Mouse (Mus musculus) heart, embryonic 16.5 days (tissue): ENCODE data around the gene Spg20. TPM values are rescaled to one million over a fixed set of nuclear protein-coding genes. Genes with fewer than 3 reads are reported as not detected.

Experiments used
- ATAC-seq: fragments of 200-750 bp; cut with Nextera tagmentation; replicated peaks from 2 replicates; pipeline ENCODE4 v1.8.0; 2017; ENCODE audit warnings: moderate number of reproducible peaks; ENCODE audit not compliant: insufficient read depth, low FRiP score; ENCODE audit errors: extremely low read depth
- H3K27ac ChIP-seq: fragments of 300-500 bp; sonication (generic); 2 replicates; pipeline ENCODE4 v1.5.1; 2014; ENCODE audit warnings: mild to moderate bottlenecking, low read length, control low read depth, moderate library complexity
- H3K27me3 ChIP-seq: fragments of 300-500 bp; sonication (generic); 2 replicates; pipeline ENCODE4 v1.6.1; 2014; ENCODE audit warnings: low read length, mixed read lengths; ENCODE audit not compliant: control insufficient read depth, insufficient read depth
- H3K36me3 ChIP-seq: fragments of 300-500 bp; sonication (generic); 2 replicates; pipeline ENCODE4 v1.6.1; 2014; ENCODE audit not compliant: control insufficient read depth, insufficient read depth
- H3K4me1 ChIP-seq: fragments of 300-500 bp; sonication (generic); 2 replicates; pipeline ENCODE4 v1.6.1; 2014; ENCODE audit warnings: low read length, mixed read lengths; ENCODE audit not compliant: control insufficient read depth, insufficient read depth
- H3K4me2 ChIP-seq: fragments of 300-500 bp; sonication (generic); 2 replicates; pipeline ENCODE4 v1.6.1; 2014; ENCODE audit warnings: low read depth, mild to moderate bottlenecking, control low read depth, low read length
- H3K4me3 ChIP-seq: fragments of 300-500 bp; sonication (generic); 2 replicates; pipeline ENCODE4 v1.5.1; 2014; ENCODE audit warnings: mild to moderate bottlenecking, control low read depth, low read length
- H3K9ac ChIP-seq: fragments of 300-500 bp; sonication (generic); 2 replicates; pipeline ENCODE4 v1.6.1; 2014; ENCODE audit warnings: low read length, control low read depth
- H3K9me3 ChIP-seq: fragments of 300-500 bp; sonication (generic); replicated peaks from 2 replicates; pipeline ENCODE4 v1.6.1; 2016; ENCODE audit warnings: low read length; ENCODE audit not compliant: control insufficient read depth
- WGBS: fragments of 180-500 bp; shearing (Covaris S2); extraction: QIAGEN DNeasy Blood & Tissue Kit; methylation state at CpG from one replicate; pipeline ENCODE4 v1.1.7; 2014; 5-methylcytosine and 5-hydroxymethylcytosine counted together
- polyA plus RNA-seq: library from polyadenylated mRNA; unstranded; fragments of >200 nt; fragmentation: Nextera tagmentation; extraction: Ambion mirVana; gene quantifications from 2 replicates; pipeline ENCODE4 v1.2.1, GENCODE M21; 2015

The Spg20 gene
- polyA plus RNA-seq, 1 experiment from 2014 or later, result 29.7 TPM

DNA sequence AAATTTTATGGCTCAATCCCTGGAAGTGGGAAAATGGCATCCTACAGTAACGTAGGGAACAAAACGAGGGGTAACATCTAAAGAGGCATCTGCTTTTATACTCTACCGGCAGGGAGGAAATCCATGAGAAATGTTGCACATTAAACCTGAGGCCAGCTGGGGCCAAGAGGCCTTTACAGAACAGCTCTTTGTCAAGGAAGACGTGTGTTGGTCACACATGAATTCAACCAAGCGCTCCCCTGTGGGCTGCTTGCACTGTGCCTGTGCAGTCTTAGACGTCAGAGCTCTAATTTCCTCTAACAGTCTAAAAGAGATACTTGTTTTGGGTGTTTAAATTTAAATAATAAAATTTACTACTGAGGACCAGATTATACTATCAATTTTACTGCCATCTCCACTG, 33.7 kb upstream of the Spg20 start:
- Histone ChIP-seq H3K4me3 (no peak overlapping the region), H3K27ac (no peak overlapping the region), H3K9ac (no peak overlapping the region), H3K4me1 (no peaks in the 10 kb centered on the region; the same call in 1 of the 2 replicates), H3K36me3 (no peaks in the 10 kb centered on the region), H3K4me2 (no peak overlapping the region), H3K27me3 (no peaks in the 10 kb centered on the region), H3K9me3 (no peaks in the 10 kb centered on the region)
- no peak for ATAC-seq
- WGBS, result 63% methylated on average over 6 of the region's 6 CpGs

GRCm38 (mm10) chr3:55079619-55080018, 32.3 kb upstream of the Spg20 start:
- Histone ChIP-seq H3K4me2 (no peak overlapping the region), H3K27me3 (no peaks in the 10 kb centered on the region)
- no peak for ATAC-seq

GRCm38 (mm10) chr3:55080055-55080454, 31.9 kb upstream of the Spg20 start:
- Histone ChIP-seq H3K4me2 (no peak overlapping the region), H3K4me1 (no peaks in the 10 kb centered on the region; the same call in 1 of the 2 replicates), H3K9me3 (no peaks in the 10 kb centered on the region), H3K9ac (no peak overlapping the region), H3K36me3 (no peaks in the 10 kb centered on the region), H3K4me3 (no peak overlapping the region), H3K27ac (no peak overlapping the region), H3K27me3 (no peaks in the 10 kb centered on the region)
- WGBS, result 13% methylated on average over 6 of the region's 6 CpGs
- ATAC-seq, result peak; percentile 73; the same call in 1 of the 2 replicates

More at GRCm38 (mm10) chr3:55079619-55080018, 32.3 kb upstream of the Spg20 start:
- Histone ChIP-seq H3K9ac (no peak overlapping the region), H3K36me3 (no peaks in the 10 kb centered on the region), H3K4me3 (no peak overlapping the region), H3K27ac (no peak overlapping the region), H3K4me1 (no peaks in the 10 kb centered on the region; the same call in 1 of the 2 replicates), H3K9me3 (no peaks in the 10 kb centered on the region)
- 56% methylated on average over 8 of the region's 8 CpGs for WGBS

DNA sequence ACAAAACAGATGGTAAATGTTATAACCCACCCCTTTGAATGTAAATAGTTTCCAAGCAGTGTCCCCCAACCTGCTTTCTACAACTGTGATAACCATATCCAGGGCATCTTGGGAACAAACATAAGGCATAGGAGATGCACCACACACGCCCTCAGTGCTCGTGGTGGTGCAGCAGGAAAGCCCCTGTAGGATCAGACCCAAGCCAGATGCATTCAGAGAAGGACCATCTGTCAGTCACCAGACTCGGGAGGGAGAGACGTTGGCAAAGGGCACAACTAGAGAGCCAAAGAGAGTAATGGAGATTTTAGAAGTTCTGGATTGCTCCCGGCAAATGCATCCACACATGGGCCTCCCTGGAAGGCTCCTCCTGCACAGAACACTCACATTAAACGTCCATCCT, 27.1 kb upstream of the Spg20 start:
- no peaks in the 10 kb centered on the region for H3K27me3 ChIP-seq
- H3K36me3 ChIP-seq, result no peaks in the 10 kb centered on the region
- H3K4me1 ChIP-seq, result peaks cover 4% of the 10 kb centered on the region
- H3K9ac ChIP-seq, result no peak overlapping the region
- H3K27ac ChIP-seq, result no peak overlapping the region
- H3K9me3 ChIP-seq, result no peaks in the 10 kb centered on the region
- 60% methylated on average over 6 of the region's 6 CpGs for WGBS
- no peak for ATAC-seq
- no peak overlapping the region for H3K4me2 ChIP-seq
- no peak overlapping the region for H3K4me3 ChIP-seq

GRCm38 (mm10) chr3:55085716-55086115, 26.2 kb upstream of the Spg20 start:
- no peak overlapping the region for H3K4me3 ChIP-seq
- no peak overlapping the region for H3K9ac ChIP-seq
- no peaks in the 10 kb centered on the region for H3K9me3 ChIP-seq
- H3K36me3 ChIP-seq, result no peaks in the 10 kb centered on the region
- 52% methylated on average over 3 of the region's 3 CpGs for WGBS
- H3K27me3 ChIP-seq, result no peaks in the 10 kb centered on the region
- no peak overlapping the region for H3K4me2 ChIP-seq
- no peak for ATAC-seq
- H3K27ac ChIP-seq, result no peak overlapping the region
- H3K4me1 ChIP-seq, result peaks cover 4% of the 10 kb centered on the region; the same call in 1 of the 2 replicates

DNA sequence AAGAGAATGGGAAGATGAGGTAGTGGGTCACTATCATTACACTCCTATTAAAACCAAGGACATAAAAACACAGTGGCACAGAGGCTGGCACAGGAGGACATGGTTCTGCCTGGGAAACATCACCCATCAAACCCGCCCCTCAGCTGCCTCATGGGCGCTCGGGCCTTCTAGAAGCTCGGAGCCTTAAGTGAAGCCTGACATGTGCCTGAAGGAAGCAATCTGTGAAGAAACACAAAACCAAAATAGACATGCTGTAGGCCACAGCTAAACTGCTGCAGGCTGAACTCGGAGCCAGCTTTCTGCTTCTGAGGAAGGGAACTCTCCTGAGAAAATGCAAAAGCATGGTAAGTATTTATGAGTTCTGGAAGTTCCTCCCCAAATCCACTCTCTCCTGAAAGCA, 25.0 kb upstream of the Spg20 start:
- WGBS, result 80% methylated on average over 5 of the region's 5 CpGs
- Histone ChIP-seq H3K4me3 (no peak overlapping the region), H3K27ac (no peak overlapping the region), H3K4me1 (peaks cover 4% of the 10 kb centered on the region; the same call in 1 of the 2 replicates), H3K36me3 (no peaks in the 10 kb centered on the region), H3K4me2 (no peak overlapping the region), H3K27me3 (no peaks in the 10 kb centered on the region), H3K9ac (no peak overlapping the region), H3K9me3 (no peaks in the 10 kb centered on the region)
- ATAC-seq, result no peak

DNA sequence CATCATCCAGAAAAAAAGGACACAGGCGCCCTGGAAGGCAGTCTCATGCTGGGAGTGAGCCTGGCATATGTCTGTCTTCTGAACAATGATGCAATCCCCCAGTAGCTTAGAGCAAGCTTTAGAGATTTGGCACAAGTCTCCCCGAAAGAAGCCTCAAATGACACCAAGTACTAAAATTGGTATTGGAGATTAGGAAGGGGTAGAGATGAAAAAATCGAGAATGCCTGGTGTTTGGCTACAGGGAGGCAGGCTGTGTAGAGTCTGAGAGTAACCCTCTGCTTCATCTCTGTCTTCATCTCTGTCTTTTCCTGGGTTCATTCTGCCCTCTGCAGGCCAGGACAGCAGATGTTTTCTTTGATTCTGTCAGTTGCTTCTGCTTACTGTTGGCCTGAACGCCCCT, 24.5 kb upstream of the Spg20 start:
- Histone ChIP-seq H3K4me3 (no peak overlapping the region), H3K27ac (no peak overlapping the region), H3K9ac (no peak overlapping the region), H3K4me2 (no peak overlapping the region), H3K9me3 (no peaks in the 10 kb centered on the region), H3K4me1 (peaks cover 4% of the 10 kb centered on the region; the same call in 1 of the 2 replicates), H3K36me3 (no peaks in the 10 kb centered on the region), H3K27me3 (no peaks in the 10 kb centered on the region)
- ATAC-seq, result no peak
- WGBS, result 51% methylated on average over 4 of the region's 4 CpGs

DNA sequence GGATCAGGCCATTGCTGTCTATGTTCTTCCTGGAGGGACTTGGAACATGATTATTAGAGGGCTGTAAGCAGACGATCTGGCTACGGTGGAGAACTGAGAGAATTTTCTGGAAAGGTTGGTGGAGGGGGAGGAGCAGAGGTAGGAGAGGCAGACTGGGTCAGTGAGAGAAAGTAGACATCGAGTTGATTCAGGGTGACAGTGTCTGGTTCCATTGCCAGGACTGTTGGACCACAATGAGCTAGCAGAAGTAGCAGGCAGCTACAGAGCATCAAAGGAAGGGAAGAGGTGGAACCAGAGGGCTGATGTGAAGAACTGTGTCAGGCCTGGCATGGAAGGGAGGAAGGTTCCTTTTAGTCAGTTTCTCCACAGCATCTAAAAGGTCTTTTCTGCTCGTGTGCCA, 23.5 kb upstream of the Spg20 start:
- ATAC-seq, result no peak
- H3K9ac ChIP-seq, result no peak overlapping the region
- no peaks in the 10 kb centered on the region for H3K27me3 ChIP-seq
- no peak overlapping the region for H3K4me2 ChIP-seq
- WGBS, result 51% methylated on average over 4 of the region's 4 CpGs
- H3K4me3 ChIP-seq, result no peak overlapping the region
- no peaks in the 10 kb centered on the region for H3K9me3 ChIP-seq
- H3K4me1 ChIP-seq, result peaks cover 4% of the 10 kb centered on the region; the same call in 1 of the 2 replicates
- H3K36me3 ChIP-seq, result no peaks in the 10 kb centered on the region
- H3K27ac ChIP-seq, result no peak overlapping the region

- no peak for ATAC-seq
- no peak overlapping the region for H3K9ac ChIP-seq
- 68% methylated on average over 3 of the region's 3 CpGs for WGBS
- H3K27me3 ChIP-seq, result no peaks in the 10 kb centered on the region
- no peaks in the 10 kb centered on the region for H3K9me3 ChIP-seq
- no peaks in the 10 kb centered on the region for H3K36me3 ChIP-seq
- no peak overlapping the region for H3K4me3 ChIP-seq
- H3K27ac ChIP-seq, result no peak overlapping the region
- H3K4me2 ChIP-seq, result no peak overlapping the region
- H3K4me1 ChIP-seq, result peaks cover 4% of the 10 kb centered on the region; the same call in 1 of the 2 replicates
Observed at GRCm38 (mm10) chr3:55088843-55089242, 23.1 kb upstream of the Spg20 start.
